Mouse (Mus musculus) liver, embryonic 11.5 days (tissue): ENCODE measurements around the gene Ccnd1. TPM values are rescaled to one million over a fixed set of nuclear protein-coding genes. Genes with fewer than 3 reads are reported as not detected.
A peak's percentile ranks its signal among the peaks of the same experiment; 100 is the strongest.

Source experiments
- ATAC-seq: fragments of 200-750 bp; cut with Nextera tagmentation; replicated peaks from 2 replicates; pipeline ENCODE4 v1.8.0; 2017; ENCODE audit warnings: moderate number of reproducible peaks, mild to moderate bottlenecking, moderate TSS enrichment, moderate library complexity; ENCODE audit not compliant: low FRiP score
- DNase-seq: peaks from one replicate; pipeline ENCODE4 v3.0.0-alpha.2; 2017; ENCODE audit warnings: low spot score
- H3K27ac ChIP-seq: fragments of 300-500 bp; sonication (generic); 2 replicates; pipeline ENCODE4 v1.5.1; 2014; ENCODE audit warnings: mild to moderate bottlenecking, low read depth, low read length, control low read depth
- H3K27me3 ChIP-seq: fragments of 300-500 bp; sonication (generic); replicated peaks from 2 replicates; pipeline ENCODE4 v1.6.1; 2014; ENCODE audit warnings: low read length, mixed read lengths; ENCODE audit not compliant: control insufficient read depth, insufficient read depth
- H3K36me3 ChIP-seq: fragments of 300-500 bp; sonication (generic); 2 replicates; pipeline ENCODE4 v1.6.1; 2014; ENCODE audit warnings: mild to moderate bottlenecking, low read length, moderate library complexity, mixed read lengths; ENCODE audit not compliant: control insufficient read depth, insufficient read depth
- H3K4me1 ChIP-seq: fragments of 300-500 bp; sonication (generic); replicated peaks from 2 replicates; pipeline ENCODE4 v1.6.1; 2014; ENCODE audit warnings: low read length, mixed read lengths; ENCODE audit not compliant: control insufficient read depth, insufficient read depth
- H3K4me2 ChIP-seq: fragments of 300-500 bp; sonication (generic); 2 replicates; pipeline ENCODE4 v1.6.1; 2014; ENCODE audit warnings: mild to moderate bottlenecking, control low read depth, moderate library complexity
- H3K4me3 ChIP-seq: fragments of 300-500 bp; sonication (generic); 2 replicates; pipeline ENCODE4 v1.5.1; 2014; ENCODE audit warnings: low read depth, low read length, control low read depth
- H3K9ac ChIP-seq: fragments of 300-500 bp; sonication (generic); 2 replicates; pipeline ENCODE4 v1.6.1; 2014; ENCODE audit warnings: low read depth, low read length, control low read depth
- H3K9me3 ChIP-seq: fragments of 300-500 bp; sonication (generic); 2 replicates; pipeline ENCODE4 v1.6.1; 2016; ENCODE audit warnings: low read length, inconsistent platforms, mixed read lengths; ENCODE audit not compliant: control insufficient read depth
- WGBS: fragments of 180-500 bp; shearing (Covaris S2); extraction: QIAGEN DNeasy Blood & Tissue Kit; methylation state at CpG from one replicate; pipeline ENCODE4 v1.1.7; 2014; 5-methylcytosine and 5-hydroxymethylcytosine counted together
- polyA plus RNA-seq: library from polyadenylated mRNA; unstranded; fragments of >200 nt; fragmentation: Nextera tagmentation; extraction: Ambion mirVana; gene quantifications from 2 replicates; pipeline ENCODE4 v1.2.1, GENCODE M21; 2014

The Ccnd1 gene
- polyA plus RNA-seq, 1 experiment from 2014 or later, result 69.2 TPM

DNA sequence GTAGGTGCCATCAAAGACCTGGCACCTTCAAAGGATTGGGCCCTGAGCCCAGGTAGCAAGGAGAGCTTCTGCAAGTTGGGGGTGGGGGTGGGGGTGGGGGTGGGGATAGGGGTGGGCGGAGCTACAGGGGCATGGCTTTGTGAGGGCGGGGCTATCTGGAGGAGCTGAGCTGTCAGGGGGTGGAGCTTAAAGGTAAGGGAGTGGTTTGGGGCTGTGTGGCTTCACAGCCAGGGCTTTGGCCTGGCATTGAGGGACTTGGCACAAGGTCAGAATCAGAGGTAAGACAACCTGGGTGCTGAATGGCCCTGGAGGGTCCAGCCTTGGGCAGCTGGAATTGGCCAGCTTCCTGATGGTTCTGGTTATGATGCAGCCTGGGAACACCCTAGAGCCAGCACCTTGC, 32.0 kb upstream of the Ccnd1 start:
- Histone ChIP-seq H3K4me1 (no peaks in the 10 kb centered on the region), H3K9me3 (no peaks in the 10 kb centered on the region), H3K27me3 (no peaks in the 10 kb centered on the region), H3K36me3 (no peaks in the 10 kb centered on the region), H3K4me2 (no peak overlapping the region), H3K4me3 (no peak overlapping the region), H3K9ac (no peak overlapping the region), H3K27ac (no peak overlapping the region)
- ATAC-seq, result no peak
- no peak for DNase-seq
- 28% methylated on average over 2 of the region's 2 CpGs for WGBS

DNA sequence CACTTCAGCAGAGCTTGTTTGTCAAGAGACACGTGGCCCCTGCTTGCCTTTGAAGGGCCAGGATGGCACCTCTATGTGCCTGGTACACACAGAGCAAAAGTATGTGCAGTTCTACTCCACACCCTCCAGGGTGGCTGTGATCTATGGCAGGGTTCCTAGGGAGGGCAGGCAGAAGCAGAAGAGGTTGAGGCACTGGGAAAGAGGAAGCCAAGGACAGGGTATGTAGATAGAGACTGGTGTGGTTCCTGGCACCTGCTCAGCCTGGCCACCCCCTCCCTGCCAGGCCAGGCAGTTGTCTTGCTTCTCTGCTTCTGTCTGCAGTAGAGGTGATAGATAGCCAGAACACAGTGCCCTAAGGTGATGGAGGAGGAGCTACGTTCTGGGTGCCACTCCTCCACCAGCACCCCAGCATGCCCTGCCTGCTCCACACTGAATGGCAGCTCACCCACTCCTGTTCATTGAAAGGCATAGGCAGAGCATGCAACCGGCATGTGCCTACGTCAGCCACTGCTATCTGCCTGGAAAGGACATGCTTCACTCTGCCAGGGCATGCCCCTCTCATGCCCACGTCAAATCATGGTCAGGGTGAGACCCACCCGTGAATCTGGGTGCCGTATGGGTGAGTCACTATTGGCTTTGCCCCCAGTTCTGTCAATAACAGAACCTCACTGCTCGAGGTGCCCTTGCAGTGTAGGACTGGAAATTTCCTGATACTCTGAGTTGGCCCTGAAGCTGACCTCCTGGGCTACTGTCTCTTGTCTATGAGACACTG, 31.5 kb upstream of the Ccnd1 start:
- Histone ChIP-seq H3K27me3 (no peaks in the 10 kb centered on the region), H3K9ac (no peak overlapping the region), H3K36me3 (no peaks in the 10 kb centered on the region), H3K4me3 (no peak overlapping the region), H3K9me3 (no peaks in the 10 kb centered on the region), H3K4me1 (no peaks in the 10 kb centered on the region), H3K4me2 (no peak overlapping the region), H3K27ac (no peak overlapping the region)
- ATAC-seq (no peak), DNase-seq (no peak)
- 66% methylated on average over 8 of the region's 8 CpGs for WGBS

DNA sequence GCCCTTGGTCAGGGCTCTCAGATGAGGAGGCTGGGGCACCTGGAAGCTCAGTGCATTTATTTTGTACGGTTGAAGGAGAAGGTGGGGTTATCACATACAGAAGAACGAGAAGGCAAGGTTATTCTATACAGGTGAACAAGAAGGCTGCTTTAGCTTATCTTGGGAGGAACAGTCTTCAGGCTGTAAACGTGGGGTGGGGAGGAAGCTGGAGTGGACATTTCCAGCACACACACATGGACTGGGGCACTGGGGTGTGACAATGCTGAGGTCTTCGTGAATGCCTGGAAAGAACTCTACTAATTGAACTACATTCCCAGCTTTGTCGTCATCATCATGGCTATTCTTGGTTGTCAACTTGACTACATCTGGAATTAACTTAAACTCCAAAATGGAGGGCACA, 26.2 kb upstream of the Ccnd1 start:
- Histone ChIP-seq H3K4me1 (peaks cover 3% of the 10 kb centered on the region; the same call in 1 of the 2 replicates), H3K9me3 (no peaks in the 10 kb centered on the region), H3K27me3 (no peaks in the 10 kb centered on the region), H3K36me3 (no peaks in the 10 kb centered on the region), H3K4me2 (no peak overlapping the region), H3K4me3 (no peak overlapping the region), H3K27ac (no peak overlapping the region), H3K9ac (no peak overlapping the region)
- ATAC-seq (no peak), DNase-seq (no peak)
- 65% methylated on average over 5 of the region's 5 CpGs for WGBS

DNA sequence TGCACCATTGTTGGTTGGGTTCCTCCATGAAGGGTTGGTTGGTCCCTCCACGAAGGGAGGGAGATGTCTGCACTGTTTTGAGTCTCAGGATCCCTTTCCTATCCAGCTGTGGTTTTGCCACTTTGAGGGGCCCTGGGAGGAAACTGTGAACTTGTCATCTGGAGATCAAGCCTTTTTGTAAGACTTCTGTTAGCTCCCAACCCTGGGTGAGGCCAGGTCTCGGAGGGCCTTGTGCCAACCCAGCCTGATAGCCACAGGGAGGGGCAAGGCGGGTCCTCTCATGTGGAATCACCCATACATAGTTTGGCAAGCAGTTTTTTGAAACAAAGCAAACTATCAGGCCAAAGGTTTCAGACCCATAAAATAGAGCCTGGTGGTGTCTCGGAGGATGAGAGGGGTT, 24.6 kb upstream of the Ccnd1 start:
- H3K27me3 ChIP-seq, result no peaks in the 10 kb centered on the region
- no peak overlapping the region for H3K27ac ChIP-seq
- no peak overlapping the region for H3K4me2 ChIP-seq
- no peak overlapping the region for H3K9ac ChIP-seq
- 56% methylated on average over 4 of the region's 4 CpGs for WGBS
- H3K9me3 ChIP-seq, result no peaks in the 10 kb centered on the region
- H3K4me1 ChIP-seq, result peaks cover 3% of the 10 kb centered on the region; the same call in 1 of the 2 replicates
- ATAC-seq (no peak), DNase-seq (no peak)
- H3K4me3 ChIP-seq, result no peak overlapping the region
- H3K36me3 ChIP-seq, result no peaks in the 10 kb centered on the region

DNA sequence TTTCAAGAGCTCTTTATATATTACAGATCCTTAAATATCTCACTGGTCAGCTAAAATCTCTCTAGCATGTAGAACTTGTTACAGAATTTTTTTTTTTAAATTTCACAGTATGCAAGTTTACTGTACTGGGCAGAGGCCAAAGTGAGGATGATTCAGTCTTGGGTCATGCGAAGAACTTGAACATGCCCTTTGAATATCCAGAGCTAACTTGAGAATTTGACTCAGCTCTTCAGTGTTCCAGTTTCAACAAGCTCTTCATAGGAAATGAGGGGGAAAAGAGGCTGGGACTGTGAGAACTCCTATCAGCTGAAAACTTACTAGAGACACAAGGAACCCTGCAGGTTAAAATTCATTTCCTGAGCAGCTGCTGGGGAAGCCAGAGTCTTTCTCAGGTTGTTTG, 24.2 kb upstream of the Ccnd1 start:
- WGBS, result 71% methylated on average over 1 of the region's 1 CpGs
- Histone ChIP-seq H3K9ac (no peak overlapping the region), H3K27ac (no peak overlapping the region), H3K27me3 (no peaks in the 10 kb centered on the region), H3K36me3 (no peaks in the 10 kb centered on the region), H3K4me1 (peaks cover 3% of the 10 kb centered on the region; the same call in 1 of the 2 replicates), H3K9me3 (no peaks in the 10 kb centered on the region), H3K4me3 (no peak overlapping the region), H3K4me2 (no peak overlapping the region)
- no peak for ATAC-seq
- no peak for DNase-seq

DNA sequence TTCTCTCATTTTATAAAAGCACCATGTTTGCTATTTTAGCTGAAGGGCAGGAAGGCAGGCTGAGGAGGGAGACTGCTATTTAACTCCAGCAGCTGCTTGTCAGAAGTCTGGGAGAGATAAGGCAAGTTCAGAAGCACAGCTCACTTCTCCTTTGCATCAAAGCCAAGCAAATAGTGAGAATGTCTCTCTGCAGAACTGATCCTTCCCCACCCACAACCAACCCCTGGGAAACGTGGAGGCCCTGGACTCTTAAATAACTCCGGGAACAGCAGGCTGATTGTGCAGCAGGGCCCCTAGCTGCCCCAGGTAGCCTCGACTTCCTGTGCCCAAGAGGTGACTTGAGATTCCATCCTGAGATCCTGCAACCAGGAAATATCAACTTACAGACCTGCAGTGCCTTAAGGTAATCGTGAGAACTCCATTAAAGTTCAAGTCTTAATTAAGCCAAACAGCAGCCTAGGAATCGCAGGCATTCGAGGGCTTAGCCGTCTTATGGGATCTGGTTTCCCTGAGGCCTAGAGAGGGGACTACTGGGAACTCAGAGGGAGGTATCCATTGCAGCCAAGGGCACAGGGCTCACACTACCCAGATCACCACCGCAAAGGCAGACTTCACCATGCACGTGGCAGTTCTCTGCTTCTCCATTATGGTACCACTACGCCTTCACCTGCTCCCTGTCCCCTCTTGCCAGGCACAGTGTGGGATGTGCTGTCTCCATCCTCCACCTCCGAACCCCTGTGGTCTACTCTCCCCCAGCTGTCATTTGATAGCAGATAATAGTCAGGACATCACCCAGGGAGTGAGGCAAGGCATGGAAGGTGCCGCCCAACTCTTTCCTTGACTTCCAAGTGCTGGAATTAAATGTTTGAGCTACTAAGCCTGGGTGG, 19.0 kb upstream of the Ccnd1 start:
- H3K9ac ChIP-seq, result no peak overlapping the region
- no peaks in the 10 kb centered on the region for H3K9me3 ChIP-seq
- DNase-seq (no peak), ATAC-seq (no peak)
- H3K4me3 ChIP-seq, result no peak overlapping the region
- no peak overlapping the region for H3K4me2 ChIP-seq
- H3K4me1 ChIP-seq, result 0 out of 2 replicates have a peak, but pooled peaks cover 3% of the 10 kb centered on the region
- no peak overlapping the region for H3K27ac ChIP-seq
- WGBS, result 51% methylated on average over 12 of the region's 12 CpGs
- no peaks in the 10 kb centered on the region for H3K27me3 ChIP-seq
- no peaks in the 10 kb centered on the region for H3K36me3 ChIP-seq

DNA sequence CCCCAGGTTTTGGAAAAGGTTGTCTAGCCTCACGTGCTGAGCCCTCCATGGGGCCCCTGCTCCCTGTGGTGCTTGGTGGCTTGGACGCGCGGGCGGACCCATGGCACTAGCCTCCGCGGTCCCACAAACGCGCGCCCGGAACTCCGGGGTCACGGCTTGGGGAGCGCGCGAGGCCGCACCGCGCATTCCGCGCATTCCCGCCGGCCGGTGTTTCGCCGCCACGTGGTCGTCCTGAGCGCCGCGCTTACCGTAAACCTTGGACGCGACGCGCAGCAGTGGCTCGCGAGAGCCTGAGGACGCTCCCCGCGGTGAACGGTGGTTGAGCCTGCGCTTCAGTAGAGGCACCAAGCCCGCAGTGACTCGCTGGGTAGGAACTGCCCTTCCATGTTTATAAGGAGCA, 3.5 kb upstream of the Ccnd1 start:
- H3K9ac ChIP-seq, result peak overlapping the region; percentile 53; the same call in 1 of the 2 replicates
- under 1% methylated on average over 45 of the region's 45 CpGs for WGBS
- peak overlapping the region; percentile 1; the same call in 1 of the 2 replicates for H3K27ac ChIP-seq
- H3K4me3 ChIP-seq, result peak overlapping the region; percentile 38
- H3K36me3 ChIP-seq, result no peaks in the 10 kb centered on the region
- H3K9me3 ChIP-seq, result no peaks in the 10 kb centered on the region
- DNase-seq (peak; percentile 76), ATAC-seq (peak; percentile 49; the same call in 1 of the 2 replicates)
- H3K4me1 ChIP-seq, result peaks cover 12% of the 10 kb centered on the region; the same call in 1 of the 2 replicates
- H3K4me2 ChIP-seq, result peak overlapping the region; percentile 76
- peaks cover 54% of the 10 kb centered on the region for H3K27me3 ChIP-seq

DNA sequence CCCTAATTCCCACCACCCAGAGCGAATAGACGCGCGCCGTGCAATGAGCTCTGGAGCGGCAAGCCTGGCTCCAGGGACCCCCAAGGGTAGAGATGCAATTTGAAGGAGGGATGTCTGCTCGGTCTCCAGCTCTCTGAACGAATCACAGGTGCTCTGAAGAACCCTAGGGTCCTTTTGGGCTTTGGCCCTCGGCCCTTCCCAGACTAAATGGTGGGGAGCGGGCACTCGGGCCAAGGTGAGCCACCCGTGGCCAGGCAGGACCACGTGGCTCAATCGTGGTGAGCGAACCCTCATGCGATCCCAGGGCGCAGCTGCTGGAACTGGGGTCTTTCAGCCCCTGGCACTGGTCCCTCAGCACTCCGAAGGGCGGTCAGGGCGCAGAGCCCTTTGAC, 3.0 kb upstream of the Ccnd1 start:
- DNase-seq (no peak), ATAC-seq (no peak)
- Histone ChIP-seq H3K27ac (peak overlapping the region; percentile 57; the same call in 1 of the 2 replicates), H3K9me3 (no peaks in the 10 kb centered on the region), H3K4me1 (peaks cover 12% of the 10 kb centered on the region; the same call in 1 of the 2 replicates), H3K27me3 (peaks cover 59% of the 10 kb centered on the region), H3K9ac (peak overlapping the region; percentile 53), H3K36me3 (no peaks in the 10 kb centered on the region), H3K4me3 (peak overlapping the region; percentile 38), H3K4me2 (peak overlapping the region; percentile 76)
- 1% methylated on average over 20 of the region's 20 CpGs for WGBS
